Mouse (Mus musculus) liver, adult 2 months (tissue): ENCODE results near the gene Vdac1. TPM values are rescaled to one million over a fixed set of nuclear protein-coding genes. Genes with fewer than 3 reads are reported as not detected.

Experiments
- DNase-seq: peaks from one replicate; pipeline ENCODE4 v3.0.0-alpha.2; 2011; ENCODE audit warnings: low read depth, low spot score; ENCODE audit errors: extremely low read depth
- H3K27ac ChIP-seq: fragments of 200-500 bp; replicated peaks from 2 replicates; pipeline ENCODE4 v1.5.1; 2012; ENCODE audit warnings: low read depth, mild to moderate bottlenecking, control low read depth, inconsistent platforms, low read length; ENCODE audit not compliant: insufficient read depth
- H3K27me3 ChIP-seq: fragments of 200-500 bp; 2 replicates; pipeline ENCODE4 v1.6.1; 2012; ENCODE audit warnings: mild to moderate bottlenecking, moderate library complexity, low read length, inconsistent platforms; ENCODE audit not compliant: control insufficient read depth, insufficient read depth
- H3K36me3 ChIP-seq: fragments of 200-500 bp; 2 replicates; pipeline ENCODE4 v1.6.1; 2012; ENCODE audit warnings: low read length, inconsistent platforms; ENCODE audit not compliant: control insufficient read depth, insufficient read depth
- H3K4me1 ChIP-seq: fragments of 200-500 bp; 2 replicates; pipeline ENCODE4 v1.6.1; 2011; ENCODE audit warnings: low read length; ENCODE audit not compliant: control insufficient read depth, insufficient read depth
- H3K4me3 ChIP-seq: fragments of 200-500 bp; 2 replicates; pipeline ENCODE4 v1.5.1; 2011; ENCODE audit warnings: low read depth, mild to moderate bottlenecking, control low read depth, low read length, moderate library complexity; ENCODE audit not compliant: insufficient read depth
- H3K79me2 ChIP-seq: fragments of 200-500 bp; 2 replicates; pipeline ENCODE4 v1.6.1; 2012; ENCODE audit warnings: inconsistent platforms, mild to moderate bottlenecking, low read length, moderate library complexity; ENCODE audit not compliant: control insufficient read depth, insufficient read depth
- H3K9ac ChIP-seq: fragments of 200-500 bp; 2 replicates; pipeline ENCODE4 v1.6.1; 2012; ENCODE audit warnings: low read depth, mild to moderate bottlenecking, control low read depth, inconsistent platforms, low read length
- CTCF ChIP-seq: fragments of 200-500 bp; IDR thresholded peaks from 2 replicates; pipeline ENCODE4 v1.5.1; 2011; ENCODE audit warnings: low read depth, low read length, control low read depth
- POLR2A ChIP-seq: fragments of 200-500 bp; IDR thresholded peaks from 2 replicates; pipeline ENCODE4 v1.6.1; 2011; ENCODE audit warnings: low read length, control low read depth; ENCODE audit not compliant: insufficient read depth; ENCODE audit errors: extremely low read depth
- WGBS: fragments of 180-500 bp; shearing (Covaris S2); methylation state at CpG from one replicate; pipeline ENCODE4 v1.1.7; 2018; 5-methylcytosine and 5-hydroxymethylcytosine counted together
- polyA plus RNA-seq: library from polyadenylated mRNA; depleted of rRNA; stranded (reverse); fragments of >200 nt; gene quantifications from 2 replicates; pipeline ENCODE4 v1.2.3, GENCODE M21; 2012
- total RNA-seq: library from RNA; depleted of rRNA; stranded (reverse); fragments of >200 nt; gene quantifications from 2 replicates; pipeline ENCODE4 v1.2.3, GENCODE M21; 2014

Gene Vdac1
- total and polyA plus RNA-seq, 2 experiments = 71.7 to 213 TPM

DNA sequence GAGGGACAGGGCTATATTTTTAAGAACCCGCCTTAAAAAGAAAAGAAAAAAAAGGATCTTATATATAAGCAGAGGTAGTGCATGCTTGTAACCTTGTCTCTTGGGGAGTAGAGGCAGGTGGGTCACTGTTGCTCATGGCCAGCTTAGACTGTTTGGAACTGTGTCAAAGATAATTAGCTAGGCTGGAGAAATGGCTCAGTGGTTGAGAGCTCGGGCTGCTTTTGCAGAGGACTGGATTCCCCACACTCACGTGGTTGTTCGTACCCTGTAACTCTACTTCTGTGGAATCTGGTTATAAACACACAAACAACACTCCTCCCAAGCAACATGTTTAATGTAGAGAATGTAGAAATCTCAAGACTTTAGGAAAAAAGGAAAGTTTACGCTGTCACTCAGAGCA is 43.5 kb downstream of the Vdac1 start:
- peaks cover 15% of the 10 kb centered on the region for H3K4me1 ChIP-seq
- no peak overlapping the region for H3K4me3 ChIP-seq
- peaks cover 18% of the 10 kb centered on the region for H3K79me2 ChIP-seq
- no peak for TF ChIP-seq CTCF
- no peak for TF ChIP-seq POLR2A
- H3K27ac ChIP-seq = no peak overlapping the region
- no peak overlapping the region for H3K9ac ChIP-seq
- WGBS = 90% methylated on average over 5 of the region's 5 CpGs
- DNase-seq = no peak
- H3K27me3 ChIP-seq = no peaks in the 10 kb centered on the region
- H3K36me3 ChIP-seq = peaks cover 32% of the 10 kb centered on the region

- Histone ChIP-seq H3K79me2 (peaks cover 12% of the 10 kb centered on the region), H3K4me1 (peaks cover 12% of the 10 kb centered on the region), H3K4me3 (no peak overlapping the region), H3K36me3 (peaks cover 32% of the 10 kb centered on the region), H3K27me3 (no peaks in the 10 kb centered on the region), H3K9ac (no peak overlapping the region), H3K27ac (no peak overlapping the region)
- TF ChIP-seq CTCF (no peak), POLR2A (no peak)
- WGBS = 87% methylated on average over 9 of the region's 9 CpGs
- no peak for DNase-seq
Observed at GRCm38 (mm10) chr11:52405196-52405688, 44.6 kb downstream of the Vdac1 start.

DNA sequence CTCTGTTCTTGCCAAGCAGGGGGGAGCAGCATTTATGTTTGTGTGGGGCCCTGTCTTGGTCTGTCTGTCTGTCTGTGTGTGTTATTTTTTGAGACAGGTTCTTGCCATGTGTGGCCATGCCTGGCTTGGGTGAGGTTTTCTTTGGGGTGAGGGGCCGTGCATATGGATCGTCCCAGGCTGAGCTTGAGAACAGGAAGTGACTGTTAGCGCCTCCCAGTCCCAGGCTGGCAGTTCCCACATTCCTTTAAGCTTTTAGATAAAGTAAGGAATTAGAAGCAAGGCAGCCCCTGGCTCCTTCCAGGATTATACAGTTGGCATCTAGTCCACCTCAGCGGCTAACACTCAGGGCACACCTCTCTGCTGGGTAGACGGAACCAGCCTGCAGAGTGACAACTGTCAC is 48.7 kb downstream of the Vdac1 start:
- Histone ChIP-seq H3K27me3 (no peaks in the 10 kb centered on the region), H3K36me3 (peaks cover 20% of the 10 kb centered on the region; the same call in 1 of the 2 replicates), H3K27ac (no peak overlapping the region), H3K4me1 (no peaks in the 10 kb centered on the region), H3K9ac (no peak overlapping the region), H3K4me3 (no peak overlapping the region), H3K79me2 (no peaks in the 10 kb centered on the region)
- WGBS = 71% methylated on average over 5 of the region's 5 CpGs
- no peak for DNase-seq
- no peak for TF ChIP-seq CTCF

- peaks cover 7% of the 10 kb centered on the region for H3K4me1 ChIP-seq
- H3K9ac ChIP-seq = no peak overlapping the region
- TF ChIP-seq POLR2A = no peak
- TF ChIP-seq CTCF = no peak
- H3K27ac ChIP-seq = no peak overlapping the region
- WGBS = 55% methylated on average over 5 of the region's 5 CpGs
- no peak for DNase-seq
- H3K79me2 ChIP-seq = no peaks in the 10 kb centered on the region
- no peak overlapping the region for H3K4me3 ChIP-seq
- H3K27me3 ChIP-seq = no peaks in the 10 kb centered on the region
- no peaks in the 10 kb centered on the region for H3K36me3 ChIP-seq
Observed at GRCm38 (mm10) chr11:52418358-52418757, 57.7 kb downstream of the Vdac1 start.

GRCm38 (mm10) chr11:52419246-52419645 is 58.6 kb downstream of the Vdac1 start:
- no peak overlapping the region for H3K27ac ChIP-seq
- no peak for DNase-seq
- no peak overlapping the region for H3K9ac ChIP-seq
- no peaks in the 10 kb centered on the region for H3K79me2 ChIP-seq
- H3K4me1 ChIP-seq = peaks cover 7% of the 10 kb centered on the region
- WGBS = 65% methylated on average over 5 of the region's 5 CpGs
- no peak for TF ChIP-seq CTCF
- no peaks in the 10 kb centered on the region for H3K36me3 ChIP-seq
- H3K27me3 ChIP-seq = no peaks in the 10 kb centered on the region
- H3K4me3 ChIP-seq = no peak overlapping the region

DNA sequence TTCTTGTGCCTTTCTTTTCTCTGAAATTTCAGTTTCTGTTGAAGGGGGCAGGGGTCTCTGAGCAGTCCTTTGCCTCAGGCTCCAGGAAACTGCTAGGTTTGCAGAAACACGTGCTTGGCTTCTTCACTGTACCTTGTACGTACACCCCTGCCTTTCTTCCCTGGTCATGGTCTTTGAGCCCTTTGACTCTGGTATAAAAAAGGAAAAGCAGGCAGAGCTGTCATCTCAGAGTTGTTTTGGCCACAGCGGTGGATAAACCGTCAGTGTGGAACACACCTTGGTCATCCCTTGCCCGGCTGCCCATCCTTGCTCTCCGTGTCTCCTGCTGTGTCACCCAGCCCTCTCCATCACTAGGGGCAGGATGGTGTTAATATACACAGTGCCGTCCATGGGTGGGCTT is 59.2 kb downstream of the Vdac1 start:
- H3K4me1 ChIP-seq = peaks cover 7% of the 10 kb centered on the region
- H3K9ac ChIP-seq = no peak overlapping the region
- no peak overlapping the region for H3K4me3 ChIP-seq
- no peaks in the 10 kb centered on the region for H3K36me3 ChIP-seq
- no peaks in the 10 kb centered on the region for H3K79me2 ChIP-seq
- DNase-seq = no peak
- TF ChIP-seq CTCF (no peak), POLR2A (no peak)
- H3K27ac ChIP-seq = no peak overlapping the region
- WGBS = 91% methylated on average over 7 of the region's 7 CpGs
- no peaks in the 10 kb centered on the region for H3K27me3 ChIP-seq
